Mouse (Mus musculus) MEL (cell line): ENCODE measurements around the gene Nsg1.

ENCODE experiments used
- CHD2 ChIP-seq: IDR thresholded peaks from 2 replicates; pipeline ENCODE4 v1.6.1; 2011; ENCODE audit warnings: low read length, improper control_type of control experiment
- CTCF ChIP-seq, 3 experiments: IDR thresholded peaks in 2 of 3; conservative IDR thresholded peaks in 1 of 3; 2 replicates each; pipeline ENCODE4 v1.5.1; 2011 to 2012; ENCODE audit warnings: low read length in 3 of 3, low read depth in 2 of 3, mild to moderate bottlenecking in 2 of 3, improper control_type of control experiment in 1 of 3, inconsistent platforms in 1 of 3, mixed read lengths in 1 of 3, moderate library complexity in 1 of 3; ENCODE audit not compliant: control insufficient read depth in 1 of 3, insufficient read depth in 1 of 3, poor library complexity in 1 of 3, severe bottlenecking in 1 of 3
- ELF1 ChIP-seq: IDR thresholded peaks from 2 replicates; pipeline ENCODE4 v1.6.1; 2014; ENCODE audit warnings: low read depth, mild to moderate bottlenecking, inconsistent platforms, low read length, improper control_type of control experiment, moderate library complexity
- EP300 ChIP-seq, 2 experiments: IDR thresholded peaks; 2 replicates each; pipeline ENCODE4 v1.6.1; 2011; ENCODE audit warnings: improper control_type of control experiment in 2 of 2, low read length in 2 of 2, low read depth in 1 of 2, mild to moderate bottlenecking in 1 of 2
- ETS1 ChIP-seq: IDR thresholded peaks from 2 replicates; pipeline ENCODE4 v1.6.1; 2012; ENCODE audit warnings: low read depth, mild to moderate bottlenecking, inconsistent platforms, low read length, improper control_type of control experiment, moderate library complexity
- HCFC1 ChIP-seq: IDR thresholded peaks from 2 replicates; pipeline ENCODE4 v1.6.1; 2012; ENCODE audit warnings: low read depth, mild to moderate bottlenecking, inconsistent platforms, low read length, improper control_type of control experiment, moderate library complexity
- POLR2AphosphoS2 ChIP-seq: IDR thresholded peaks from 2 replicates; pipeline ENCODE4 v1.6.1; 2011; ENCODE audit warnings: low read length, improper control_type of control experiment
- USF1 ChIP-seq: IDR thresholded peaks from 2 replicates; pipeline ENCODE4 v1.6.1; 2014; ENCODE audit warnings: low read depth, mild to moderate bottlenecking, inconsistent platforms, low read length, improper control_type of control experiment, moderate library complexity

GRCm38 (mm10) chr5:38146524-38146923 is 13.2 kb downstream of the Nsg1 start:
- no peak for TF ChIP-seq EP300 (IDR thresholded peaks at IDR 0.05; ENCODE audit: low read depth in 1 of 2, low read length in 2 of 2)
- TF ChIP-seq ELF1, result no peak
- TF ChIP-seq POLR2AphosphoS2, result no peak
- no peak for TF ChIP-seq CTCF (IDR thresholded peaks at IDR 0.05 in 2 of 3, conservative IDR thresholded peaks at IDR 0.05 in 1 of 3; ENCODE audit: control insufficient read depth in 1 of 3, insufficient read depth in 1 of 3, low read depth in 2 of 3, low read length in 3 of 3, poor library complexity in 1 of 3, severe bottlenecking in 1 of 3)
- TF ChIP-seq CHD2, result no peak
- no peak for TF ChIP-seq ETS1
- TF ChIP-seq HCFC1, result no peak
- no peak for TF ChIP-seq USF1
